Mouse (Mus musculus) embryonic facial prominence, embryonic 11.5 days (tissue): Measurements from ENCODE around the gene Gm36245. TPM values are rescaled to one million over a fixed set of nuclear protein-coding genes. Genes with fewer than 3 reads are reported as not detected.
"Not testable (repeated sequence)": the region's sequence is repeated elsewhere in the genome, so short reads cannot be mapped to it uniquely, and the experiment has no call there.

Experiments used
- ATAC-seq: fragments of 200-750 bp; cut with Nextera tagmentation; replicated peaks from 2 replicates; pipeline ENCODE4 v1.8.0; 2017; ENCODE audit warnings: low read depth; ENCODE audit not compliant: insufficient number of reproducible peaks, low FRiP score, low TSS enrichment
- DNase-seq: peaks from one replicate; pipeline ENCODE4 v3.0.0-alpha.2; 2015; ENCODE audit warnings: low spot score
- H3K27ac ChIP-seq: fragments of 300-500 bp; sonication (generic); replicated peaks from 2 replicates; pipeline ENCODE4 v1.5.1; 2014; ENCODE audit warnings: mild to moderate bottlenecking, low read depth, low read length, control low read depth
- H3K27me3 ChIP-seq: fragments of 300-500 bp; sonication (generic); 2 replicates; pipeline ENCODE4 v1.6.1; 2014; ENCODE audit warnings: mild to moderate bottlenecking, low read length, moderate library complexity, mixed read lengths; ENCODE audit not compliant: control insufficient read depth, insufficient read depth
- H3K36me3 ChIP-seq: fragments of 300-500 bp; sonication (generic); replicated peaks from 2 replicates; pipeline ENCODE4 v1.6.1; 2014; ENCODE audit warnings: low read depth, mild to moderate bottlenecking, low read length, moderate library complexity, mixed read lengths; ENCODE audit not compliant: control insufficient read depth, insufficient read depth
- H3K4me1 ChIP-seq: fragments of 300-500 bp; sonication (generic); 2 replicates; pipeline ENCODE4 v1.6.1; 2014; ENCODE audit warnings: low read length, mixed read lengths; ENCODE audit not compliant: control insufficient read depth, insufficient read depth
- H3K4me2 ChIP-seq: fragments of 300-500 bp; sonication (generic); 2 replicates; pipeline ENCODE4 v1.6.1; 2014; ENCODE audit warnings: low read depth, mild to moderate bottlenecking, control low read depth, low read length, moderate library complexity
- H3K4me3 ChIP-seq: fragments of 300-500 bp; sonication (generic); 2 replicates; pipeline ENCODE4 v1.5.1; 2014; ENCODE audit warnings: low read depth, low read length, control low read depth
- H3K9ac ChIP-seq: fragments of 300-500 bp; sonication (generic); replicated peaks from 2 replicates; pipeline ENCODE4 v1.6.1; 2014; ENCODE audit warnings: mild to moderate bottlenecking, control low read depth, low read length
- H3K9me3 ChIP-seq: fragments of 300-500 bp; sonication (generic); replicated peaks from 2 replicates; pipeline ENCODE4 v1.6.1; 2016; ENCODE audit warnings: mild to moderate bottlenecking, low read length, inconsistent platforms, mixed read lengths; ENCODE audit not compliant: control insufficient read depth
- WGBS: fragments of 180-500 bp; shearing (Covaris S2); extraction: QIAGEN DNeasy Blood & Tissue Kit; methylation state at CpG from one replicate; pipeline ENCODE4 v1.1.7; 2014; 5-methylcytosine and 5-hydroxymethylcytosine counted together
- polyA plus RNA-seq: library from polyadenylated mRNA; unstranded; fragments of >200 nt; fragmentation: Nextera tagmentation; extraction: Ambion mirVana; gene quantifications from 2 replicates; pipeline ENCODE4 v1.2.1, GENCODE M21; 2014

Gm36245 gene
- polyA plus RNA-seq, 1 experiment from 2014 or later, result not detected

GRCm38 (mm10) chr15:77590881-77591280, 8.2 kb upstream of the Gm36245 start:
- Histone ChIP-seq H3K4me3 (no peak overlapping the region), H3K4me1 (no peaks in the 10 kb centered on the region), H3K27ac (no peak overlapping the region), H3K4me2 (no peak overlapping the region), H3K9ac (no peak overlapping the region), H3K27me3 (no peaks in the 10 kb centered on the region), H3K9me3 (no peaks in the 10 kb centered on the region), H3K36me3 (no peaks in the 10 kb centered on the region)
- 71% methylated on average over 2 of the region's 2 CpGs for WGBS
- no peak for DNase-seq
- no peak for ATAC-seq

GRCm38 (mm10) chr15:77593557-77593956, 5.5 kb upstream of the Gm36245 start:
- H3K27me3 ChIP-seq, result no peaks in the 10 kb centered on the region
- no peaks in the 10 kb centered on the region for H3K4me1 ChIP-seq
- H3K27ac ChIP-seq, result no peak overlapping the region
- H3K9me3 ChIP-seq, result no peaks in the 10 kb centered on the region
- H3K4me3 ChIP-seq, result no peak overlapping the region
- no peak overlapping the region for H3K4me2 ChIP-seq
- WGBS, result 80% methylated on average over 1 of the region's 1 CpGs
- H3K9ac ChIP-seq, result no peak overlapping the region
- ATAC-seq (no peak), DNase-seq (no peak)
- no peaks in the 10 kb centered on the region for H3K36me3 ChIP-seq

DNA sequence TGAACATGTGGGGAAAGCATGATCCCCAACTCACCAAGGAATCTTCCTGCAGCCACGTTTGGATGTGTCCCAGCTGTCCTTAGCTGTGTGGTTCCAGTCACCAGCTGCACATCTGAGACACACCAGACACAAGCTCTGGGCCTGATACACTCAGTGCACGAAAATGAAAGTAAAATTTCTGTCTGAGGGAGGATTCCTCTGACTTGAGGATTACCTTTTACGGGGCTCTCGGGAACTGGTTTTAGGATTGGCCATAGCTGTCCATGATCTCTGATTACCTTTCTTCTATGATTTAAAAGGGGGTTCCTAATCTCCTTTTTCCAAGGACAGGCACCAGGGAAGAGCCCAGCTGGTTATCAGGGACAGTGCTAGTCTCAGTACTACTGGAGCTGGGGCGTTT, 3.1 kb upstream of the Gm36245 start, which contains the start of gene Apol10b:
Gene Apol10b (minus strand): TSS at position 165 of the 400 bp plus-strand sequence.
- H3K27me3 ChIP-seq, result no peaks in the 10 kb centered on the region
- H3K27ac ChIP-seq, result no peak within 1 kb of the TSS
- no peaks in the 10 kb centered on the region for H3K36me3 ChIP-seq
- ATAC-seq, result no peak
- no peak within 1 kb of the TSS for H3K4me2 ChIP-seq
- no peak within 1 kb of the TSS for H3K9ac ChIP-seq
- H3K4me1 ChIP-seq, result no peaks in the 10 kb centered on the region
- no peak for DNase-seq
- H3K4me3 ChIP-seq, result no peak within 1 kb of the TSS
- 64% methylated on average over 5 of the region's 5 CpGs for WGBS
- H3K9me3 ChIP-seq, result no peaks in the 10 kb centered on the region

- DNase-seq (no peak), ATAC-seq (no peak)
- no peak overlapping the region for H3K4me2 ChIP-seq
- H3K4me1 ChIP-seq, result no peaks in the 10 kb centered on the region
- WGBS, result 68% methylated on average over 3 of the region's 3 CpGs
- no peaks in the 10 kb centered on the region for H3K27me3 ChIP-seq
- no peaks in the 10 kb centered on the region for H3K36me3 ChIP-seq
- H3K9ac ChIP-seq, result no peak overlapping the region
- no peaks in the 10 kb centered on the region for H3K9me3 ChIP-seq
- no peak overlapping the region for H3K27ac ChIP-seq
- H3K4me3 ChIP-seq, result no peak overlapping the region
Measured at GRCm38 (mm10) chr15:77598429-77598828, 629 bp upstream of the Gm36245 start.

DNA sequence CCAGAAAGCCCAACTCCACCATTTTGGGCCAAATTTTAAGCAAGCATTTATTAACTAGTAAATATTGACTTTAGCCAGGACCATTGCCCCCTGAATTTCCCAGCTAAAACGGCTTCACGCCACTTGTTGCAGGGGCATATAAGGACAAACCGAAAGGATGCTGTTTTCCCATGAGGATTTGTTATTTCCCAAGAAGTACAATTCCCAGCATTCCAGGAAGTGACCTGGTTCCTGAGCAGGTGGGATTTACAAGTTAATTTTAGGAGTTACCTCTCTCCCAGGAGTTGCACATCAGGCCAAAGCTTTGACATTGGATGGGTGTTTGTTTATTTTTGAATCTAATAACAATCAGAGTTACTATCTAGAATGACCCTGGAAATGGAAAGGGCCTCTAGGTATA, 7.0 kb downstream of the Gm36245 start:
- Histone ChIP-seq H3K36me3 (no peaks in the 10 kb centered on the region), H3K9me3 (no peaks in the 10 kb centered on the region), H3K4me2 (no peak overlapping the region), H3K9ac (no peak overlapping the region), H3K27ac (no peak overlapping the region), H3K27me3 (no peaks in the 10 kb centered on the region), H3K4me1 (no peaks in the 10 kb centered on the region), H3K4me3 (no peak overlapping the region)
- 76% methylated on average over 3 of the region's 3 CpGs for WGBS
- DNase-seq (no peak), ATAC-seq (no peak)

GRCm38 (mm10) chr15:77624710-77625109, 25.7 kb downstream of the Gm36245 start:
- no peak for ATAC-seq
- Histone ChIP-seq H3K4me1 (no peaks in the 10 kb centered on the region), H3K9me3 (no peaks in the 10 kb centered on the region), H3K4me3 (no peak overlapping the region), H3K36me3 (no peaks in the 10 kb centered on the region), H3K27ac (no peak overlapping the region), H3K4me2 (no peak overlapping the region), H3K9ac (no peak overlapping the region), H3K27me3 (no peaks in the 10 kb centered on the region)
- WGBS, result 79% methylated on average over 1 of the region's 1 CpGs
- no peak for DNase-seq

DNA sequence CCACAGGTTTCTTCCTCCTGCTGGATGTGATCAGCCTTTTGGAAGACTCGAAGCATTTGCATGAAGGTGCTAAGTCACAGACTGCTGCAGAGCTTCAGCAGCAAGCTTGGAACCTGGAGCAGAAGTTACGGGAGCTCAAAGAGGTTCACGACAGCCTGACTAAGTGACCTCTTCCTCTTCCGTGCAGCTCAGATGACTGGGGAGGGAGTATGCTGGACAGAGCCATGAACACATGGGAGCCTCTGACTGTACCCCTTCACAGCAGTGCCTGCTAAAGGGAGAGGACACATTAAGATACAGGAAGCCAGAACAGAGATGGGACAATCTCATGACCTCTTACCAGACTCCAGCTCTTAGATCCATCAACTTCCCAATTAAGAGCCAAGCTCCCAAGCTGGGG, 27.4 kb downstream of the Gm36245 start:
- ATAC-seq, H3K4me1 ChIP-seq, H3K4me2 ChIP-seq, H3K36me3 ChIP-seq, DNase-seq, H3K9ac ChIP-seq, H3K27me3 ChIP-seq, H3K27ac ChIP-seq, H3K4me3 ChIP-seq, H3K9me3 ChIP-seq: not testable (repeated sequence)
- 81% methylated on average over 4 of the region's 4 CpGs for WGBS

DNA sequence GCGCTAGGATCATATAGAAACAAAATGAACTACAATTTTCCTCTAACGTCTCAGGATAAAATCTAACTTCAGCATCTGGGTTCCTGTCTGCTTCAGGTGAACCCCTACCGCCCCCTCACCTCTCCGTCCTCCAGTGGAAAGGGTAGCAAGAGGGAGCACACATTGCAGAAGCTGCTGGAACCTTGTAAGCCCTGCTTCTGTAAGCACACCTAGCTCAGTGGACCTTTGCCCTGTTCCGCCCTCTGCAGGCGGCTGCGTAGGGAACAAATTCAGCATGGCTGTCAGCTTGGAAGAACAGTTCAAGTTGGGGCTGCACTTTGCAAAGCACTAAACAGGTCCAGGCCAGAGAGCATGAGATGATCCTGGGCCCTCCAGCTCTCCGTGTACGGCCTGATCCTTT, 29.6 kb downstream of the Gm36245 start:
- ATAC-seq, H3K4me2 ChIP-seq, H3K4me1 ChIP-seq, H3K27ac ChIP-seq, DNase-seq, H3K27me3 ChIP-seq, H3K4me3 ChIP-seq, H3K9me3 ChIP-seq, H3K36me3 ChIP-seq, H3K9ac ChIP-seq: not testable (repeated sequence)
- whole genome bisulfite sequencing, result 64% methylated on average over 9 of the region's 9 CpGs
